Mouse (Mus musculus) myocyte (in vitro differentiated cells): ENCODE measurements around the gene Cldn13. TPM values are rescaled to one million over a fixed set of nuclear protein-coding genes. Genes with fewer than 3 reads are reported as not detected.

ENCODE experiments used
- H3K27me3 ChIP-seq: one replicate; pipeline ENCODE4 v1.6.1; 2011; ENCODE audit not compliant: control insufficient read depth, insufficient read depth, insufficient read length
- H3K36me3 ChIP-seq: one replicate; pipeline ENCODE4 v1.6.1; 2011; ENCODE audit not compliant: control insufficient read depth, insufficient read depth
- H3K4me2 ChIP-seq: one replicate; pipeline ENCODE4 v1.6.1; 2011; ENCODE audit warnings: low read depth, control low read depth
- H3K4me3 ChIP-seq: one replicate; pipeline ENCODE4 v1.5.1; 2011; ENCODE audit warnings: mild to moderate bottlenecking, control low read depth, moderate library complexity
- H3K79me2 ChIP-seq: one replicate; pipeline ENCODE4 v1.6.1; 2011; ENCODE audit not compliant: control insufficient read depth, insufficient read depth
- H3ac ChIP-seq: one replicate; pipeline ENCODE4 v1.6.1; 2011; ENCODE audit not compliant: control insufficient read depth, insufficient read length
- CEBPB ChIP-seq: IDR thresholded peaks from 2 replicates; pipeline ENCODE4 v1.6.1; 2011; ENCODE audit warnings: mild to moderate bottlenecking, moderate library complexity; ENCODE audit not compliant: poor library complexity, insufficient read depth, severe bottlenecking
- E2F4 ChIP-seq: IDR thresholded peaks from one replicate; pipeline ENCODE4 v1.6.1; 2011; ENCODE audit warnings: mild to moderate bottlenecking, control low read depth, moderate library complexity; ENCODE audit not compliant: insufficient read depth
- MAX ChIP-seq: IDR thresholded peaks from one replicate; pipeline ENCODE4 v1.6.1; 2011; ENCODE audit warnings: low read depth, mild to moderate bottlenecking, control low read depth
- MYOD1 ChIP-seq, 3 experiments: IDR thresholded peaks; one replicate each; pipeline ENCODE4 v1.6.1; 2011; ENCODE audit warnings: control low read depth in 2 of 3, low read depth in 2 of 3, mild to moderate bottlenecking in 2 of 3, moderate library complexity in 1 of 3; ENCODE audit not compliant: insufficient read length in 2 of 3, control insufficient read depth in 1 of 3
- MYOG ChIP-seq, 3 experiments: IDR thresholded peaks; one replicate each; pipeline ENCODE4 v1.6.1; 2011; ENCODE audit warnings: control low read depth in 2 of 3, low read depth in 2 of 3, mild to moderate bottlenecking in 2 of 3; ENCODE audit not compliant: insufficient read length in 2 of 3, control insufficient read depth in 1 of 3, insufficient read depth in 1 of 3
- POLR2A ChIP-seq: IDR thresholded peaks from one replicate; pipeline ENCODE4 v1.6.1; 2011; ENCODE audit warnings: low read depth, mild to moderate bottlenecking, control low read depth, moderate library complexity; ENCODE audit not compliant: insufficient read length
- POLR2AphosphoS2 ChIP-seq: IDR thresholded peaks from one replicate; pipeline ENCODE4 v1.6.1; 2011; ENCODE audit warnings: low read depth, control low read depth; ENCODE audit not compliant: insufficient read length
- REST ChIP-seq: IDR thresholded peaks from one replicate; pipeline ENCODE4 v1.6.1; 2011; ENCODE audit warnings: mild to moderate bottlenecking, control low read depth, moderate library complexity; ENCODE audit not compliant: insufficient read depth, insufficient read length
- SRF ChIP-seq: IDR thresholded peaks from one replicate; pipeline ENCODE4 v1.6.1; 2011; ENCODE audit warnings: low read depth; ENCODE audit not compliant: control insufficient read depth, insufficient read length
- TCF12 ChIP-seq: IDR thresholded peaks from one replicate; pipeline ENCODE4 v1.6.1; 2011; ENCODE audit warnings: mild to moderate bottlenecking, control low read depth; ENCODE audit not compliant: poor library complexity, insufficient read depth, severe bottlenecking
- TCF3 ChIP-seq: IDR thresholded peaks from one replicate; pipeline ENCODE4 v1.6.1; 2011; ENCODE audit warnings: low read depth, control low read depth; ENCODE audit not compliant: insufficient read length
- USF1 ChIP-seq: IDR thresholded peaks from one replicate; pipeline ENCODE4 v1.6.1; 2011; ENCODE audit warnings: low read depth, mild to moderate bottlenecking, control low read depth, moderate library complexity
- polyA plus RNA-seq: library from polyadenylated mRNA; unstranded; fragments of >200 nt; fragmentation: generic; extraction: Trizol; gene quantifications from one replicate; pipeline ENCODE4 v1.2.1, GENCODE M21; 2012; ENCODE audit warnings: missing spikeins

Gene Cldn13
- polyA plus RNA-seq, 1 experiment, result not detected

DNA sequence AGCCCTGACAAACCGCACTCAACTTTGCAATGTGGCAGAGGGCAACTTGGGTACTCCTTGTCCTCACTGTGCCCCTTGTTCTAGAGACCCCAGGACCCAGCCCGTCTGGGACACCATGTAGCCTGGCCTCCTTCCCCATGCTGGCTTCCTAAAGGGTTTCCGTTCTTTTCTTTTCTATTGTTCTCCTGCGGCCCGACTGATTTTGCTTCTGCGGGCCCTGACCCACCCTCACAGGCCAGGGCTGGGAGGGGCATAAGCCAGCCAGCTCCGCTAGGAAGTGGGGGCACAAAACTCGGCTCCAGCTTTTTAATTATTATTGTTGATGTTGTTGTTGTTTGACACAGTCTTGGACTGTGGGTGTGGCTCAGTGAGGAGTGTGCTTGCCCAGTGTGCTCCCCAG lies 23.8 kb downstream of the Cldn13 start:
- H3K36me3 ChIP-seq, result no peaks in the 10 kb centered on the region
- TF ChIP-seq MYOD1 (IDR thresholded peaks at IDR 0.05; ENCODE audit: control insufficient read depth in 1 of 3, insufficient read length in 2 of 3, low read depth in 2 of 3) (no peak), MYOG (IDR thresholded peaks at IDR 0.05; ENCODE audit: control insufficient read depth in 1 of 3, insufficient read depth in 1 of 3, insufficient read length in 2 of 3, low read depth in 2 of 3) (no peak), REST (no peak), SRF (no peak), E2F4 (no peak), TCF3 (no peak), POLR2AphosphoS2 (no peak), TCF12 (no peak), MAX (no peak), USF1 (no peak), CEBPB (no peak), POLR2A (no peak)
- no peak overlapping the region for H3K4me3 ChIP-seq
- H3K4me2 ChIP-seq, result no peak overlapping the region
- H3K27me3 ChIP-seq, result peaks cover 49% of the 10 kb centered on the region
- H3ac ChIP-seq, result no peak overlapping the region
- H3K79me2 ChIP-seq, result no peaks in the 10 kb centered on the region

- no peak overlapping the region for H3K4me3 ChIP-seq
- TF ChIP-seq MYOG (IDR thresholded peaks at IDR 0.05; ENCODE audit: control insufficient read depth in 1 of 3, insufficient read depth in 1 of 3, insufficient read length in 2 of 3, low read depth in 2 of 3) (no peak), CEBPB (no peak), SRF (no peak), POLR2AphosphoS2 (no peak), TCF12 (no peak), TCF3 (no peak), POLR2A (no peak), E2F4 (no peak), MAX (no peak), REST (no peak), USF1 (no peak)
Measured at GRCm38 (mm10) chr5:134890601-134891054, 24.7 kb downstream of the Cldn13 start.

GRCm38 (mm10) chr5:134888505-134888904 lies 26.8 kb downstream of the Cldn13 start:
- Histone ChIP-seq H3K36me3 (no peaks in the 10 kb centered on the region), H3ac (no peak overlapping the region), H3K4me2 (no peak overlapping the region), H3K79me2 (no peaks in the 10 kb centered on the region), H3K27me3 (peaks cover 40% of the 10 kb centered on the region), H3K4me3 (no peak overlapping the region)
- TF ChIP-seq TCF12, result no peak
- TF ChIP-seq SRF, result no peak
- TF ChIP-seq TCF3, result no peak
- TF ChIP-seq MYOD1 (IDR thresholded peaks at IDR 0.05; ENCODE audit: control insufficient read depth in 1 of 3, insufficient read length in 2 of 3, low read depth in 2 of 3), result no peak

More at GRCm38 (mm10) chr5:134890601-134891054, 24.7 kb downstream of the Cldn13 start:
- Histone ChIP-seq H3K4me2 (no peak overlapping the region), H3K27me3 (peaks cover 40% of the 10 kb centered on the region), H3K36me3 (no peaks in the 10 kb centered on the region), H3K79me2 (no peaks in the 10 kb centered on the region), H3ac (no peak overlapping the region)

- H3K27me3 ChIP-seq, result peaks cover 40% of the 10 kb centered on the region
Measured at GRCm38 (mm10) chr5:134887447-134888335, 27.6 kb downstream of the Cldn13 start.

GRCm38 (mm10) chr5:134883077-134883476 lies 32.2 kb downstream of the Cldn13 start:
- Histone ChIP-seq H3K4me3 (no peak overlapping the region), H3ac (no peak overlapping the region), H3K79me2 (no peaks in the 10 kb centered on the region), H3K4me2 (no peak overlapping the region), H3K36me3 (no peaks in the 10 kb centered on the region), H3K27me3 (peaks cover 53% of the 10 kb centered on the region)
- no peak for TF ChIP-seq POLR2A
- no peak for TF ChIP-seq MAX
- no peak for TF ChIP-seq USF1
- no peak for TF ChIP-seq MYOG (IDR thresholded peaks at IDR 0.05; ENCODE audit: control insufficient read depth in 1 of 3, insufficient read depth in 1 of 3, insufficient read length in 2 of 3, low read depth in 2 of 3)
- TF ChIP-seq REST, result no peak
- TF ChIP-seq POLR2AphosphoS2, result no peak
- TF ChIP-seq SRF, result no peak
- no peak for TF ChIP-seq TCF12
- no peak for TF ChIP-seq TCF3
- TF ChIP-seq CEBPB, result no peak
- no peak for TF ChIP-seq E2F4
- no peak for TF ChIP-seq MYOD1 (IDR thresholded peaks at IDR 0.05; ENCODE audit: control insufficient read depth in 1 of 3, insufficient read length in 2 of 3, low read depth in 2 of 3)

More at GRCm38 (mm10) chr5:134887447-134888335, 27.6 kb downstream of the Cldn13 start:
- Histone ChIP-seq H3ac (no peak overlapping the region), H3K4me2 (no peak overlapping the region), H3K79me2 (no peaks in the 10 kb centered on the region), H3K4me3 (no peak overlapping the region), H3K36me3 (no peaks in the 10 kb centered on the region)
- TF ChIP-seq MYOG (IDR thresholded peaks at IDR 0.05; ENCODE audit: control insufficient read depth in 1 of 3, insufficient read depth in 1 of 3, insufficient read length in 2 of 3, low read depth in 2 of 3), result no peak
- TF ChIP-seq POLR2AphosphoS2, result no peak
- TF ChIP-seq SRF, result no peak
